Mouse (Mus musculus): ENCODE data around the gene Akr1b10.
"Not testable (repeated sequence)": the region's sequence is repeated elsewhere in the genome, so short reads cannot be mapped to it uniquely, and the experiment has no call there.

Gene Akr1b10

GRCm38 (mm10) chr6:34371700-34372351, 12.2 kb upstream of the Akr1b10 start:
- DNase-seq (ENCODE audit: low spot score in 2 of 2), result peak; percentile 38 to 77

GRCm38 (mm10) chr6:34373841-34374240, 10.2 kb upstream of the Akr1b10 start:
- DNase-seq (ENCODE audit: low spot score in 2 of 2), result no peak

- not testable (repeated sequence) for DNase-seq (ENCODE audit: low spot score in 2 of 2)
Observed at GRCm38 (mm10) chr6:34375888-34376287, 8.1 kb upstream of the Akr1b10 start.

- no peak for DNase-seq (ENCODE audit: low spot score in 2 of 2)
Observed at GRCm38 (mm10) chr6:34383401-34383800, 617 bp upstream of the Akr1b10 start.

- DNase-seq (ENCODE audit: low spot score in 2 of 2), result peak in 1 of 2 experiments; percentile 17
Observed at GRCm38 (mm10) chr6:34384701-34385370, 818 bp downstream of the Akr1b10 start.

GRCm38 (mm10) chr6:34388420-34389156, 4.6 kb downstream of the Akr1b10 start:
- no peak for DNase-seq (ENCODE audit: low spot score in 2 of 2)

- no peak for DNase-seq (ENCODE audit: low spot score in 2 of 2)
Observed at GRCm38 (mm10) chr6:34395897-34396296, 11.9 kb downstream of the Akr1b10 start.

- no peak for DNase-seq (ENCODE audit: low spot score in 2 of 2)
Observed at GRCm38 (mm10) chr6:34398431-34398830, 14.4 kb downstream of the Akr1b10 start.

GRCm38 (mm10) chr6:34399606-34400220, 15.7 kb downstream of the Akr1b10 start:
- no peak for DNase-seq (ENCODE audit: low spot score in 2 of 2)

GRCm38 (mm10) chr6:34400696-34401095, 16.7 kb downstream of the Akr1b10 start:
- no peak for DNase-seq (ENCODE audit: low spot score in 2 of 2)

- DNase-seq (ENCODE audit: low spot score in 2 of 2), result no peak
Observed at GRCm38 (mm10) chr6:34406746-34407145, 22.7 kb downstream of the Akr1b10 start.

GRCm38 (mm10) chr6:34407403-34407802, 23.4 kb downstream of the Akr1b10 start:
- DNase-seq (ENCODE audit: low spot score in 2 of 2), result no peak

GRCm38 (mm10) chr6:34412023-34412422, 28.0 kb downstream of the Akr1b10 start, which contains the start of gene Akr1b7:
Gene Akr1b7 (plus strand): TSS chr6:34412334.
- no peak for DNase-seq (ENCODE audit: low spot score in 2 of 2)

- no peak for DNase-seq (ENCODE audit: low spot score in 2 of 2)
Observed at GRCm38 (mm10) chr6:34412688-34413087, 28.7 kb downstream of the Akr1b10 start.

GRCm38 (mm10) chr6:34413386-34413785, 29.4 kb downstream of the Akr1b10 start:
- not testable (repeated sequence) for DNase-seq (ENCODE audit: low spot score in 2 of 2)

GRCm38 (mm10) chr6:34416521-34416920, 32.5 kb downstream of the Akr1b10 start:
- DNase-seq (ENCODE audit: low spot score in 2 of 2), result no peak

GRCm38 (mm10) chr6:34419071-34419470, 35.1 kb downstream of the Akr1b10 start:
- no peak for DNase-seq (ENCODE audit: low spot score in 2 of 2)

- DNase-seq (ENCODE audit: low spot score in 2 of 2), result no peak
Observed at GRCm38 (mm10) chr6:34439006-34439405, 55.0 kb downstream of the Akr1b10 start.

- DNase-seq (ENCODE audit: low spot score in 2 of 2), result no peak
Observed at GRCm38 (mm10) chr6:34441556-34442257, 57.7 kb downstream of the Akr1b10 start.

GRCm38 (mm10) chr6:34443791-34444190, 59.8 kb downstream of the Akr1b10 start:
- DNase-seq (ENCODE audit: low spot score in 2 of 2), result no peak
